Mouse (Mus musculus): ENCODE data around the gene Clip2.
"Not testable (repeated sequence)": the region's sequence is repeated elsewhere in the genome, so short reads cannot be mapped to it uniquely, and the experiment has no call there.

Clip2 gene

GRCm38 (mm10) chr5:134485900-134486665 is 66.2 kb downstream of the Clip2 start:
- peak; percentile 52 for DNase-seq

DNA sequence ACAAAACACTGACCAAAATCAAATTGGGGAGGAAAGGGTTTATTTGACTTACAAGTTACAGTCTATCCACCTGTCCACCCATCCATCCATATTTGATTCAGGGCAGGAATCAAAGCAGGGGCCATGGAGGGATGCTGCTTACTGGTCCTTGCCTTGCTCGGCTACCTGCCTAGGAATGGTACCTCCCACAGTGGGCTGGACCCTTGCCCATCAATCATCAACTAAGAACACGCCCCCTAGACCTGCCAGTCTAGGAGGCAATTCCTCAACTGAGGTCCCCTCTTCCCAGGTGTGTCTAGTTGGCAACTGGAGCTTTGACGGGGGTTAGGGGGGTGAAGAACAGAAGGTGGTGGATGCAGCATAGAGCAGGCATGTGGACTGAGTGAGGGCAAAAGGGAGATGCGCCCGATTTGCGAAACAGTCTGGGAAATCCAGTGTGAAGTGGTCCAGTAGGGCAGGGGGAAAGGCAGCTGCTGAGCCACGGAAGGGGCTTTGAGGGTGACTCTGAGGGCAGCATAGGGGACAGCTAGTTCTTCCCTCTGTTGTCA is 67.0 kb downstream of the Clip2 start:
- no peak for DNase-seq

- DNase-seq = no peak
Observed at GRCm38 (mm10) chr5:134483291-134483690, 68.9 kb downstream of the Clip2 start.

- DNase-seq = no peak
Observed at GRCm38 (mm10) chr5:134482331-134482730, 69.9 kb downstream of the Clip2 start.

- DNase-seq = not testable (repeated sequence)
Observed at GRCm38 (mm10) chr5:134478886-134479285, 73.3 kb downstream of the Clip2 start.

DNA sequence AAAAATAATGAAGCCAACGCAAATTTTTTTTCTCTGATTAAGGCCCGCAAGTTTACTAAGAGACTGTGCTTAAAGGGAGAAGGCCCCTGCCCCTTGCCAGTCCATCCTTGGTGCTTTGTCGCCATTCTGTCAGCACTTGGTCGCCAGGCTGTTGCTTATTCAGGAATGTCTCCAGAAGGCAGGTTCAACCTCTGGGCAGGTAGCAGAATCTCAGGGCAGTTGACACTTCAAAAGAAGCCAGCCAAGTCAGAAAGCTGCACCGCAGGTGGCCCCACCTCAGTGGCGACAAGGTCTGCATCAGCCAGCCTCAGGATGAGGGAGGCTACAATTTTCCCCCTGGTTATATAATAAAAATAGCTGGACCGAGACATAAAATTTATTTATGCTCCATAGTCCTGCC is 76.5 kb downstream of the Clip2 start:
- not testable (repeated sequence) for DNase-seq

- DNase-seq = no peak
Observed at GRCm38 (mm10) chr5:134475006-134475605, 77.1 kb downstream of the Clip2 start.

- DNase-seq = no peak
Observed at GRCm38 (mm10) chr5:134473902-134474301, 78.3 kb downstream of the Clip2 start.

- no peak for DNase-seq
Observed at GRCm38 (mm10) chr5:134470538-134471169, 81.6 kb downstream of the Clip2 start.

- DNase-seq = no peak
Observed at GRCm38 (mm10) chr5:134469559-134470150, 82.6 kb downstream of the Clip2 start.

- DNase-seq = no peak
Observed at GRCm38 (mm10) chr5:134468158-134468765, 84.0 kb downstream of the Clip2 start.

DNA sequence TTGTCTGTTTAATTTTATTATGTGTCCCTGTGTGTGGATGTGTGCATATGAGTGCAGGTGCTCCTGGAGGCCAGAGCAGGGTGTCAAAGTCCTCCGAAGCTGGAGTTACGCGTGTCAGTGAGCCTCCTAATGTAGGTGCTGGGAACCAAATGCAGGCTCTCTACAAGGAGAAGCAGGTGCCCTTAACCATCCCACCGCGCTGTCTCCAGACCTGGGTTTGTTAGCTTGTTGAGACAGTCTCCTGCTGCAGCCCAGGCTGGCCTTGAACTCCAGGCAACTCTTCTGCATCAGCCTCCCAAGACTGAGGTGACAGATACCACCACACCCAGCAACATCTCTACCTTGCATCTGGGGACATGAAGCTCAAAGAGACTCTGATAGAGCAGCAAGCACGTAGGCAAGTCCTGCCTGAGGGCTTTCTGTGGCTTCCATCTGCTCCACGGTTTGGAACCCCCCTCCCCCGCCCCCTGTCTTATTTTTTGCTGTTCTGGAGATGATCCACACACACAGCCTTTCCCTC is 85.1 kb downstream of the Clip2 start:
- DNase-seq = no peak

- no peak for DNase-seq
Observed at GRCm38 (mm10) chr5:134466296-134467029, 85.8 kb downstream of the Clip2 start.

GRCm38 (mm10) chr5:134465197-134465596 is 87.0 kb downstream of the Clip2 start:
- no peak for DNase-seq

- no peak for DNase-seq
Observed at GRCm38 (mm10) chr5:134464225-134464624, 88.0 kb downstream of the Clip2 start.

GRCm38 (mm10) chr5:134462731-134463130 is 89.5 kb downstream of the Clip2 start:
- DNase-seq = no peak

DNA sequence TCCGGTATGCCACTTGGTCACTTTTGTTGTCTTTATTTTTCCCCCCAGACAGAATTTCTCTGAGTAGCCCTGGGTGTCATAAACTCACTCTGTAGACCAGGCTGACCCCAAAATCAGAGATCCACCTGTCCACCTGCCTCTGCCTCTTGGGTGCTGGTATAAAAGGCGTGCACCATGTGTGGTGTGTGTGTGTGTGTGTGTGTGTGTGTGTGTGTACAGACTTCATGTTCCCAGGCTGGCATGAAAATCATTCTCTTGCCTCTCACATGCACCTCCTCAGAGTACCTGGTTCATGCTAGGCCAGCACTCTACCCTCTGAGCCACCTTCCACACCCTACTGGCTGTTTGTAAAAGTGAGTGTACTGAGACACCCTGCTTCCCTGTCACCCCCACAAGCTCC is 89.9 kb downstream of the Clip2 start:
- DNase-seq = no peak

DNA sequence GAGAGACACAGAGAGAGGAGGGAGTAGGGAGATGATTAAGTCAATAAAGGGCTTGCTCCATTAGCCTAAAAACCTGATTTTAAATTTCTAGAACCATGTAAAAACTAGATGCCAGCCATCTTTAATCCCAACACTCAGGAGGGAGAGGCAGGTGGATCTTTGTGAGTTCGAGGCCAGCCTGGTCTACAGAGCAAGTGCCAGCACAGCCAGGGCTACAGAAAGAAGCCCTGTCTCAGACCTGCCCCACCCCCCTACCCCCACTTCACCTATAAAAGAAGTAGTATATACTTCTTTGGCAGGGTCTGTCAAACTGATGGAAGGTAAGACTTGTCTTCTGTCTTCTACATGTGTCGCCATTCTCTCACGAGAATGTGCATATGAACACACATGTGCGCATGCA is 91.7 kb downstream of the Clip2 start:
- DNase-seq = no peak

GRCm38 (mm10) chr5:134459096-134459495 is 93.1 kb downstream of the Clip2 start:
- no peak for DNase-seq

DNA sequence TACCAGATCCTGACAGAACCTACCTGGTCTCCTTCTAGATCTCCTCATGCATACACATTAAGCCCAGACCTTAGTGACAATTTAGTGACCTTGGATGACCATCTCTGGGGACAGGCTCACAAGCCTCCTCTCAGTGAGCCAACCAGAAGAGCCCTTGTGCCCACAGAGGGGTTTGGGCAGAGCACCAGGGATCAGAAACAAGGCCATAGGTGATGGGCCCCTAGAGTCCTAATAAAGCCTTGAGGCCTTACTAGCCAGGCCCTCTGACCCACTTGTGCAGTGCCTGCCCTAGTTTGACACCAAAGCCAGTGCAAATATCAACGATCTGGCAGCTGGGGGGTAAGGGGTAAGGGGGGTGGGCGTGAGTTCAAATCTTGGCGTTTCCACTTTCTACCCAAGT is 93.8 kb downstream of the Clip2 start:
- DNase-seq = no peak

- DNase-seq = no peak
Observed at GRCm38 (mm10) chr5:134457371-134457770, 94.9 kb downstream of the Clip2 start.

- peak; percentile 64 for DNase-seq
Observed at GRCm38 (mm10) chr5:134456503-134456962, 95.7 kb downstream of the Clip2 start, which contains the start of gene Gtf2ird1. Gene Gtf2ird1, minus strand, starts transcription at chr5:134456716.

Measured in cerebellum, adult 11 months (tissue).